Mouse (Mus musculus) heart, embryonic 12.5 days (tissue): Measurements from ENCODE around the gene Olfr711. TPM values are rescaled to one million over a fixed set of nuclear protein-coding genes. Genes with fewer than 3 reads are reported as not detected.

Experiments
- polyA plus RNA-seq: library from polyadenylated mRNA; unstranded; fragments of >200 nt; fragmentation: Nextera tagmentation; extraction: Ambion mirVana; gene quantifications from 2 replicates; pipeline ENCODE4 v1.2.1, GENCODE M21; 2016

Gene Olfr711
- polyA plus RNA-seq, 1 experiment from 2014 or later: not detected

Other genes starting within 250 kb of the Olfr711 start
- gene Olfr697, start 233.0 kb downstream of the Olfr711 start, polyA plus RNA-seq: not detected in 2 replicates
- gene Olfr698, start 220.1 kb downstream of the Olfr711 start, polyA plus RNA-seq: not detected in 2 replicates
- gene Olfr699, start 182.3 kb downstream of the Olfr711 start, polyA plus RNA-seq: not detected in 2 replicates
- not detected in 2 replicates for gene Olfr700, start 166.6 kb downstream of the Olfr711 start, polyA plus RNA-seq
- not detected in 2 replicates for gene Olfr701, start 161.3 kb downstream of the Olfr711 start, polyA plus RNA-seq
- not detected in 2 replicates for gene Olfr702, start 141.6 kb downstream of the Olfr711 start, polyA plus RNA-seq
- not detected in 2 replicates for gene Olfr703, start 132.1 kb downstream of the Olfr711 start, polyA plus RNA-seq
- not detected in 2 replicates for gene Olfr704, start 112.3 kb downstream of the Olfr711 start, polyA plus RNA-seq
- not detected in 2 replicates for gene Olfr705, start 98.6 kb downstream of the Olfr711 start, polyA plus RNA-seq
- not detected in 2 replicates for gene Olfr706, start 87.3 kb downstream of the Olfr711 start, polyA plus RNA-seq
- gene Olfr707, start 74.2 kb downstream of the Olfr711 start, polyA plus RNA-seq: not detected in 2 replicates
- not detected in 2 replicates for gene Olfr1532-ps1, start 67.5 kb downstream of the Olfr711 start, polyA plus RNA-seq
- gene Olfr709-ps1, start 43.2 kb downstream of the Olfr711 start, polyA plus RNA-seq: not detected in 2 replicates
- not detected in 2 replicates for gene Olfr710, start 27.1 kb downstream of the Olfr711 start, polyA plus RNA-seq
- gene Olfr6, start 11.5 kb downstream of the Olfr711 start, polyA plus RNA-seq: not detected in 2 replicates
- gene Olfr2, start 30.6 kb upstream of the Olfr711 start, polyA plus RNA-seq: not detected in 2 replicates
- not detected in 2 replicates for gene Olfr713, start 55.7 kb upstream of the Olfr711 start, polyA plus RNA-seq
- gene Olfr714, start 95.5 kb upstream of the Olfr711 start, polyA plus RNA-seq: not detected in 2 replicates
- gene Olfr17, start 117.8 kb upstream of the Olfr711 start, polyA plus RNA-seq: not detected in 2 replicates
- gene Olfr715b, start 134.9 kb upstream of the Olfr711 start, polyA plus RNA-seq: not detected in 2 replicates
- not detected in 2 replicates for gene Olfr715, start 155.6 kb upstream of the Olfr711 start, polyA plus RNA-seq
- gene Olfr716, start 162.9 kb upstream of the Olfr711 start, polyA plus RNA-seq: not detected in 2 replicates
- gene Nlrp14, start 191.5 kb upstream of the Olfr711 start, polyA plus RNA-seq: not detected in 2 replicates
- gene Rbmxl2, start 234.0 kb upstream of the Olfr711 start, polyA plus RNA-seq: not detected in 2 replicates